Mouse (Mus musculus) neutrophil, adult 5-6 weeks (primary cell): ENCODE data around the gene Syndig1. TPM values are rescaled to one million over a fixed set of nuclear protein-coding genes. Genes with fewer than 3 reads are reported as not detected.

Experiments used
- ATAC-seq: fragments of 151-379, 151-347 bp; 2 replicates; pipeline ENCODE4 v1.8.0; 2017; ENCODE audit warnings: mild to moderate bottlenecking, moderate TSS enrichment; ENCODE audit not compliant: insufficient number of reproducible peaks, poor library complexity, low FRiP score, severe bottlenecking; ENCODE audit errors: extremely low read depth
- total RNA-seq: library from RNA; stranded (forward); fragments of 200-1000 nt; gene quantifications from 2 replicates; pipeline ENCODE4 v1.2.3, GENCODE M21; 2017

Syndig1 gene
- total RNA-seq, 1 experiment from 2014 or later = not detected

DNA sequence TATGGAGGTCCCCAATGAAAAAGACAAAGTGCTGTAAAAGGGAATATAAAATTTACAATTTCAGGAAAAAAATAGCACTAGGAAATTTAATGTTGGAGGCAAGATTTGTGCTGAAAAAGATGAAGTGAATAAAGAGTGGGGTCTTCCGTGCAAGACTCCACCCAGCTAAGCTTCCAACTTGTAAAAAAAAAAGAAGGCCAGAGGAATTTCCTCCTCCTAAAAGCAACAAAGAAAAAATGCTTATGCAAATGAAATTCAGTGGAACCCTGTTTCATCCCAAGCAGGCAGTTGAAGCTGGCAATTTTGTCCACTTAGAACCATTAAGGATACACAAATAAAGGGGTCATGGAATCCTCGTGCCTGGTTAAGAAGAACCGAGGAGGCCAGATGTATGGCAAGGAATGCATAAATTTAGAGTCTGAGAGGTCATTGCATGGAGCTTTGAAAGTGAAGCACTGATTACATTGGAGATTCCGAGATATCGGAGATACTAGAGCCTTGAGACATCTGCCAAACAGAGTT is 37.0 kb downstream of the Syndig1 start:
- ATAC-seq = no peak

DNA sequence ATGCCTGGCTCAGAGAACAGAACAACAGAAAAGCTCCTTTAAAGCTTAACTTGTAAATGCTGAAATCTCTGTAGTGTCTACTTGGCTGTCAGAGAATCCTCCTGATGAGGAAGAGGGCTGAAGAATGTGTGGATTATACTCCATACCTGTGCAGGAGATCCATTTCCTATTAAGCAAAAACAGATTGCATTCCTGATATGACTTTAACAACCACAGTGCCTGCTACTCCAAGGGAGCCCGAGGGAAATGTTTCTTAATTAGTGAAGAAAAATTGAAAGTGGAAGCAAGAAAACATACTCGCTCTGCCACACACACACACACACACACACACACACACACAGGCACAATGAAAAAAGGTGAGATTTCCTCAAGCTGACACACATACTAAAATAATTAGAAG is 41.5 kb downstream of the Syndig1 start:
- no peak for ATAC-seq

DNA sequence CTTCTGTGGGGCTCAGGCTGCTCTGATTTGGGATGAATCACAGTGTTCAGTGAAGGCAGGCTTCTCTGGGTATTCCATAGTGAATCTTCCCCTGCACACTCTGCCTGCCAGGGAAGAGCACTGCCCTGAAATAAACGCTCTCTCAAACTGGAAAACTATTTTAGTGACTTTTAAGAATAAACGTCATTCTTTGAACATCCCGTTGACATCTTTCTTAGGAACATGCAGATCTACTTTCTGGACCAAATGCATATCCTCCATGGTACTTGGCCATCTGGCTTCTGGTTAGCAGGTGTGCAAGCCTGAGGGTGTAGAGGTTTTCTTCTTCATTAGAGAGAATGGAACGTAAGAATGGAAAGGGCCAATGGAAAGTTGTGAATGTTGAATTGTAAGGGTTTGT is 43.5 kb downstream of the Syndig1 start:
- ATAC-seq = no peak

DNA sequence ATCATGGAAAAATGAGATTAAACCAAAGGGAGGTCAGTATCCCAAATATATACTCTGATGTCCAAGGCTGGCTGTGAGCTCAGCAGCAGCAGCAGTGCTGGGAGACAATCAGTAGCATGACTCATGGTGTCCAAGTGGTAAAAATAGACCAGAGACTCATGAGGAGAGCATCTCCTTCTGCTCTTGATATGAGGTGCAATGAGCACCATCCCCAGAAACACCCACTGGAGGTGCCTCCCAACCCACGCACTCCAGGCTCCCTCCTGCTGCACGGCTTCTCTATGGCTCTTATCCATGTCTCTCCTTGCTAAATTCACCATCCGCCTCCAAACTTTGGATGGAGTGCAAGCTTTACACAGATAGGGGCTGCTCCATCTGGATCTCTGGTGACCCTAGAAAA is 44.3 kb downstream of the Syndig1 start:
- ATAC-seq = no peak

DNA sequence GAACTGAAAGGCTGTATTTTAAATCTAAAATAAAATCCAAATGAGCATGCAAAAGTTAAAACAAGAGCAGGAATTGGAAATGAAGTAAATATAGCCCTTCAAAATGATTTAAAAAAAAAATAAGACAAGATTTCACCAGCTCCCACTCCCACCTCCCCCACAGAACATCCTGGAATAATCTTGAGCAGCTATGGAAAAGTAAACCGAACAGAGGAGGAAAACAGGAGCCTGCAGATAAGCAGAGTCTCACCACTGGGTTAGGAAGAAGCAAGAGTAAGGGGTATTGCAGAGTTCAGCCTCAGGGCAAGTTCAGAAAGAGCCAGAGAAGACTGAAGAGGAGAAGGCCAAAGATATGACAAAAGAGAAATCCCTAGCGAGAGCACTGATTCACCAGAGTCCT is 48.9 kb downstream of the Syndig1 start:
- ATAC-seq = no peak

DNA sequence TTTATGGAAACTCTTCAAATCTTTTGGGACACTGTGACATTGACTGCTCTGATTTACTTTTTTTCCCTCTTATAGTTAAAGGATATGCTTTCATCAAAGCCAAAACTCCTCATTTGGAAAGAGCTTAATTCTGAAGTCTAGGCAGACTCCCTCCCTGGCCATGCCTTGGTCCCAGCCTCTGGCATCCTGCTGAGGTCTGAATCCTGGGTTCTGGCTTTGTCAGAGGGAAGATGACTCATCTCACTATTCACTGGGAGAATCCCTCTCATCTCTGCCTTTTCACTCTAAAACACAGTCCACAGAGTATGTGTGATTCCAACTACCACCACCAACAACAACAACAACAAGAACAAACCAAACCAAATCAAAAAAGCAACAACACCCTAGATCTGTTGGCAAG is 58.6 kb downstream of the Syndig1 start:
- no peak for ATAC-seq

DNA sequence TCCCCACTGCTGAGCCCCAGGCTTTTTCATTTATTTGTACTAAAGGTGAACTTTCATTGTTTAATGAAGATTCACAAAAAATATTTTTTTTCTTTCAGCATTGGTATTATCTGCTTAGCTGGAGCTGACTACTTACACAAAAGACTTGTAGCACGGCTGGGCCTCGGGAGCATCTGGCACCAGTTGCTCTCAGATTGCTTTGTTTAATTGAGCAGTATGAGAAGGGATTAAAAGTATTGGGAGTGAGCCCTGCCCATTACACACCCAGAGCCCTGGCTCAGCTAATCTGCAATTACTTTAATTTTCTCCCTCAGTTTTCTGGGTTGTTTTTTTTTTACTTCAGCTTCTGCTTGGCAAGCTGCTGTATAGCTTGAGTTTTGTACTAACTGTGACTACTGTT is 62.6 kb downstream of the Syndig1 start:
- no peak for ATAC-seq

DNA sequence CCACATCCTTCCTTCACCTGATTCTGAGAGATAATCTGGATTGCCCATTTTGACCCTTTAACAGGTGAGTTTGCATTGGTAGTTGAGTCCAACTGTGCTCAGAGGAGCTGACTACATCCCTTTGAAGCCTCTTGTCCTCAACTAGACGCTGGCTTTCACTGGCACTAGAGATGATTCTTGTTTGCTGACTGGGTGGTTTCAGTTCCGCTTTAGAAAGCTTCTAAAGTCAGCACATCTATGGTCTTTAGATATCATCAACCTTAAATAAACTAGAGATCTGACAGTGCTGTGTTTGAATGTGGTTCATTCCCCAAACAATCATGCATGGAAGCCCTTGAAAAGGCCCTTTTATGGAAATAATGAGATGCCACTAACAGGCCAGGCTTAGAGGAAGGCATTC is 67.3 kb downstream of the Syndig1 start:
- ATAC-seq = no peak

DNA sequence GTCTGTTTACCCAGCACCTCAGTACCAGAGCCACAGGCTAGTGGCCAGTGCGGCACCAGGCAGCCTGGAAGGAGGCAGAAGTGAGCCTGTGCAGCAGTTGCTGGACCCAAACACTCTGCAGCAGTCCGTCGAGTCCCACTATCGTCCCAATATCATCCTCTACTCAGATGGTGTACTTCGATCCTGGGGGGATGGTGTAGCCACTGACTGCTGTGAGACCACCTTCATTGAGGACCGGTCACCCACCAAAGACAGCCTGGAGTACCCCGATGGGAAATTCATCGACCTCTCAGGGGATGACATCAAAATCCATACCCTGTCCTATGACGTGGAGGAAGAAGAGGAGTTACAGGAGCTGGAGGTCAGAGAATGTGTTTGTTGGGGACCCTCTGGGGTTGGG is 70.6 kb downstream of the Syndig1 start:
- ATAC-seq = no peak

DNA sequence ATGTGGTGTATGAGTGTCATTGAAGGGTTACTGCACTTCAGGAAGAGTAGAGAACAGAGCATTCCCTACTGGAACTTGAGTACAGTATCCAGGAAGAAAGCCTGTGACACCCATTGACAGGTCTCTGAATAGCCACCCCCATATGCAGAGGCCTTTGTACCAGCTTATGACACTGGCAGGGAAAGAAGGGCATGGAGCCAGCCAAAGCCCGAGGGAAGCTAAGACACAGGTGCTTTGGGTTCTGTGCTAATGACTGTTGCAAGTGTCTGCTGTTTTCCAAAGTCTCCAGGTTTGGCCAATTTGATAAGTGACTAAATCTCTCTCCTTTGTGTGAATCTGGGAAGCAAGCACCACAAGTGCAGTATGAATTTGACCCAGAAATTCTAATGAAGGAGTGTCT is 71.6 kb downstream of the Syndig1 start:
- ATAC-seq = no peak

DNA sequence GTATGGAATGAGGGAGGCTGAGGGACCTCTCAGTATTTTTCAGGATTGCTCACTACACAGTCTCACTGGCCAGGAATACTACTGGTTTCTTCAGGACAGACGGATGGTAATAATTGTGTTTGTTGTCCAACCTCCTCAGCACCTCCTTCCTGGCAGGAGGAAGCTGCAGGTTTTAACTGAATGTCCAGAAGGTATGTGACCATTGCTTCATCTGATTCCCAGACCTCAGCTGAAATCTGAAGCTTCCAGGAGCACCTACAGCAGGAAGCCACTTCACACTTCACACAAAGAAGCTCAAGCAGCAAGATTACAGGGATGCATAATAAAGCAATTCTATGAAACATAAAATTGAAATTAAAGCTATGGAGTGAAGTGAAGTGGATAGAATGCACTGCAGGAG is 75.4 kb downstream of the Syndig1 start:
- no peak for ATAC-seq

DNA sequence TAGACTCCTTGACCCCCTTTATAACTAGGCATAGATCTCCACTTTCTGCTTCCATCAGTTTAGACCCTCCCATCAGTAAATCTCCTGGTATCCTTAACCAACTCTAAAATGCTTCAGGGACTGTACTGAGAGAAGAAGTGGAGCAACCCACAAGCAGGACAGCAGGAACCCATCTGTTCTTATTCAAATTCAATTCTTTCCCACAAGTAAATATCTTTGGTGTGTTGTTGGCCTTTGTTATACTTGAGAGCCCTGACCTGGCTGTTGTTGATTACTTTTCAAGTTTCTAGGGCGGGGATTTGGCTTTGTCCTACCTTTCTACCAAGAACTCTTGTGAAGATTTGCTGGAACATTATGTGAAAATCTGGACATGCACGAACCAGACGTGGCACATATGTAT is 77.7 kb downstream of the Syndig1 start:
- ATAC-seq = no peak

DNA sequence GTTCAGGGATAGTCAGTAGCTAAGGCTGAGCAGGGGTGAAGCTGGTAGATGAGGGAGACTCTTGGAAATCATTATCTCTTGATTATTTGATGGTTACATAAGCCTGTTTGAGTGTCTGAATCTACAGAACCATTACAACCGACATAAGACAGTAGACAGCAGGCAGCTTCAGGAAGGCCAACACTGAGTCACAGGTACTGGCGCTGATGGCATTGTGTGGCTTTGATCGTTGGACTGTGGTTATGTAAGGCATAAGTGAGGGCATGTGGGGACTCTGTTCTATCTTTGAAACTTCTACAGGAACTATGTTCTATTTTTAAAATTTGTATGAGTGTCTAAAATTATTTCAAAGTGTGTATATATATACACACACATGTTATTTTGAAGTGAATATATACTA is 88.2 kb downstream of the Syndig1 start:
- no peak for ATAC-seq

DNA sequence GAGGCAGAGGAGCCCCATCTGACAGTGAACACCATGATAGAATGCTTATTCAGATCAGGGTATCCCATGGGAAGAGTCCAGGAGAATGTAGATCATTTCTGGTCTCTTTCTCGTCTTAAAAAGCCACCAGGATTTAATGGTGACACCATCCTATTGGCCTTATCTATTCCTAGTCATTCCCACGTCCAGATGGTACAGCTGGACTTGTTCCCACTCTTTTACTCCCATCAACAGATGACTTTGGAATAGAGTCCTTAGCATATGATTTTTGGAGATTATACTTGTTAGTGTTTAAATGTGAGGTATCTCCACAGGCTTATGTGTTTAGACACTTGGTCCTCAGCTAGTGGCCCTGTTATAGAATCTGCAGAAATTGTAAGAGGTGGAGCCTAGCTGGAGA is 94.5 kb downstream of the Syndig1 start:
- ATAC-seq = no peak

DNA sequence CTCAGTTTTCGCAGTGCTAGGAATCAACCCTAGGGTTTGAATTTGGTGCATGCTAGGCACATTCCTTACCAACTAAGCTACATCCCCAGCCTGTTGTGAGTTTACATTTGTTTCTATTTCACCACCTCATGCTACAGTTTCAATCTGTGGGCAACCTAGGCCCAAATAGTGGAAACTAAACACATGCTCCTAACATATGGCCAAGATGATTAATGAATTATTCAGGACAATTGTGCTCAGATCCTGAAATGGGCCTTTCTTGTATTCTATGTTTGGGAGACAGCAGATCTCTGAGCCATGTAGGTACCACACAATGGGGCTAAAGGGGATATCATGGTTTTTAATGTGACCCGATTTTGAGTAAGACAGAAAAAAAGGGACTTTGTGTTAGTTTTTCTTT is 96.9 kb downstream of the Syndig1 start:
- no peak for ATAC-seq

DNA sequence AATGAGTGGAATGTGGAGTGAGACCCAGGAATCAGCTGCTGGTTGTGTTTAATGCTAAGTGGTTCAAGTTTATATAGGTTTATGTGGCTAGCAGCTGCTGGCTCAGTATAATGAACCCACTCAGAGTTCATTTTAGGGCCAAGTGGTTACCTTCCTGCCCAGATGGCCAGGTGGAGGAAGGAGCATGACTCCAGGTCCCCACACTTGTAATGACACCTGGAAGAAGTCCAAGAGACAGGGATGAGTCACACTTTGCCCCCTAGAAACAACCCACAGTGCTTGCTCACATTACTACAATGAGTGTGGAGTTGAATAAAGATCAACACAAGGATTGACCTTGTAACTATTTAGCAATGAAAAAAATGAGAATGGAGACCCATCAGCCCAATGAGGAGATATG is 98.0 kb downstream of the Syndig1 start:
- ATAC-seq = no peak

DNA sequence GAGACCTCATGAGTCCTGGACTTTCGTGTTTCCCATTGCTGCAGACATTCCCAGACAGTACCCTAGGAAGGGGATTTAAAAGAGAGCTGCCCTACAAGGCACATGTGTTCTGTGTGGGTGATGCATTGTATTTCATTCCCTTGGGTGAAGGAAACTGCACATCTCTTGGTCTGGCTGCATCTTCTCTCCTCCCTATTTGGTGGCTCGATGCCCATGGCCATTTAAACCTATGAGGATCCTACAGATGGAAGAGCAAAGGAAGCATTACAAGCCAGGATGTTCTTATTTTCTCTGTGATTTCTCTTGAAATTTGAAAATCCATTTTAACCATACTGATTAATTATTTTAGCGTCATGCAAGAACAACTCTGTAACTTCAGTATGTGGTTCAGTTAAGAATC is 98.5 kb downstream of the Syndig1 start:
- ATAC-seq = no peak

DNA sequence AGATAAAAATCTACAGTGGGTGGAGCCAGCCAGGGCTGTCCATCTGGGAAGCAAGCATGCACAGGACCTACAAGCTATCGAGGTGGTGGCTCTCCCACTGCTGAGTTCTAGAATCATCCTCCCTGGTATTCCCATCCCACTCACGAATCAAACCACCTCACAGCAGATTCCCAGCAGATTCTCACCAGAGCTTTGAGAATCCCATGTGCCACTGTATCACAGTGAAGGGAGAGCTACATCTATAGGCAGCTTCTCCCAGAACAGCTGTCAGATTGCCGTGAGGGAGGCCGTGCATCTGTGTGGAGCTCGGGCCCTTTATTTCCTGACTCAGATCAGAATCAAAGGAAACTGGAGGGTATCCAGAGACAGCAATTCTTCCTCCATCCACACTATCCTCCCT is 101.0 kb downstream of the Syndig1 start:
- no peak for ATAC-seq

DNA sequence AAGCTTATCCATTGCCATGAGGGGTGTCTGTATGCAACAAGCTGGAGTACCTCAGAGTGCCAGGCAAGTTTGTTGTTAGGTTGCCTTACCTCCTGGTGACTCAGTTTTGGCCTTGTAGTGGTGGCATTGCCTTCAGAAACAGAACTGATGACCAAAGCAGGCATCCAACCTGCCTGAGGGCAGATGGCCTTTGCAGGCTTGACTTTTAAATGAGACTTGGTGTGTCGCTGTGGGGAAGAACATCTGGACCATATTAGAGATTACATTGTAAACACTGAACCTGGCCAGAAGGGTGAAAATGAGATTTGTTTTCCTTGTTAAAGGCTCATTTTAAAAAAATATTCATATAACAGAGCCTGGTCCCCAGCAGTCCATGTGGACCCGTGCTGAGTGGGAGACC is 102.1 kb downstream of the Syndig1 start:
- ATAC-seq = no peak

DNA sequence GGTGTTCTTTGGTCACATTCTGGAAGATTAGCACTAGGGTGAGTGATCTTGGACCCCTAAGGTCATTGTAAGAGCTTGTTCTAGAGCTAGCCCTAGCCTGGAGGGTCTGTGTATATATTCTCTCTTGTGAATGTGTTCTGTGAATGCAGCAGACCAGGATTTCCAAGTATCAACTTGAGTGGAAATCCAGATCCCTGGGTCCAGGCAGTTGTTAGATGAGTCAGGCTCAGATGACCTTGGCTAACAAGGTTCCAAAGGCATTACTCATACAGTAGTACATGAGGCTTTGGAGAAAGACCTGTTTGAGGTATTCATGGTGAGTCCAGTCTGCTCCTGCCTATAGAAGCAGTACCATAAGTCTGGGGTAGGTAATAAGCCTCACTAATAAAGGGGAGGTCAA is 103.1 kb downstream of the Syndig1 start:
- no peak for ATAC-seq

DNA sequence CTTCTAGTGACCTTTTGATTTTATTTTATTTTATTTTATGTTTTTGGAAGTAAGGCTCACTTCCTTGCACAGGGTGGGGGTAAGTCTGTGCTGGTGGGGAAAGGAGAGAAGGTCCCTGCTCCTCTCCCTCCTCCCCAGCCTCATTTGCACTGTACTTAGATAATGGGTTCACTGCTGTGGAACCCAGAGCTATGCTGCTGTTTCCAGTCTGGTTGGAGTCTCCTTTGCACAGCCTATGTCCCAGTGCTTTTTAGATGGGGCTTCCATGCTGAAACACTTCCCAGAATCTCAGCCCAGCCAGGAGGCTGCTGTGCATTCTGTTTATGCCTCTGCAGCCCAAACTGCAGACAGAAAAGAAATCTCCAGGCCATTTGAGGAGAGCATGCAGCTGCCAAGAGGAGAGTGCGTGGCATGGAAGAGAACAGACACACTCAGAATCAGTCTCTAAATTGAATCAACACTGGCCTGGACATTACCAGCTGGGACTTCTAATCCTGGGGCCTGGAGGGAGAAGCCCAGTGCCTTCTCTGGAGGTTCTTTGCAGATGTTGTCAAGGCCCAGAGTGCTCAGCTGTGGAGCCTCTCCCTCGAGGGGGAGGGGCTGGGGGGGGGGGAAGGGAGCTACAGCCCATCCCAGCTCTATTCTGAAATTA is 104.4 kb downstream of the Syndig1 start:
- no peak for ATAC-seq
